Mouse (Mus musculus): Measurements from ENCODE around the gene Tigd4. TPM values are rescaled to one million over a fixed set of nuclear protein-coding genes. Genes with fewer than 3 reads are reported as not detected.

Gene Tigd4
- polyA plus RNA-seq, 1 experiment from 2014 or later: not detected

DNA sequence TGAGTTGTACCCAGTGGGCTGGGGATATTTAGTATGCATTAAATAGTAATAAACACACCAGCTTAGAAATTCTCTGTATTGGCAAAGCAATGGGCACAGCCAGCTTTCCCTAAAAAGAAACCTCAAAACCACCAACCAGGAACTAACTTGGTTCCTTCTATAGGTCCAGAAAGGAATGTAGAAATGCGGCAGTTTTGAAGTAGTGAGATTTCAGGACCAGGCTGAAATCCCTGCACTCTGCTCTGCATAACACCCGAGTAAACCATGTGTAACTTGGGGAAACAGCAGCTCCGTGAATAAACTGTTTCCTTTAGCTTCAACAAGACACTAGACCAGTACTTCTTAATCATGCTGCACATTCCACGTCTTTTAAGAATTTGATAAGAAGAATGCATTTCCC, 12.7 kb upstream of the Tigd4 start:
- WGBS (ENCODE audit: insufficient replicate concordance): 23% methylated on average over 4 of the region's 4 CpGs

DNA sequence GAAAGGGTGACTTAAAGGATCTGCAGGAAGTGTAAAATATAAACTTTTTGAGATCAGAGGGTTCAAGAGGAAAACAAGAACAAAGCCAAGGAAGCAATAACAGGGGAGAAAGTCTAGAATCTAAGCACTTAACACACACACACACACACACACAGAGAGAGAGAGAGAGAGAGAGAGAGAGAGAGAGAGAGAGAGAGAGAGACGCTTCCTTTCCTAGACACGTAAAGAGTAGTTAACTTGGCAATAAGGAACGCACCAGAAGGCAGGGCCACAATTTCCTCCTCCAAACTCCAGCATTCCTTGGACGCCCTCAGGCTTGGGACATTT, 11.7 kb upstream of the Tigd4 start:
- Histone ChIP-seq H3K4me2 (peak overlapping the region; percentile 78), H3K27me3 (ENCODE audit: control insufficient read depth, insufficient read depth, low read length) (no peaks in the 10 kb centered on the region), H3K4me3 (ENCODE audit: low read depth, low read length) (peak overlapping the region; percentile 83), H3K9ac (ENCODE audit: low read depth, low read length) (peak overlapping the region; percentile 85), H3K36me3 (ENCODE audit: control insufficient read depth, insufficient read depth, low read length) (no peaks in the 10 kb centered on the region), H3K9me3 (replicated peaks; ENCODE audit: control insufficient read depth, low read length) (no peaks in the 10 kb centered on the region), H3K27ac (ENCODE audit: low read depth, low read length) (peak overlapping the region; percentile 94), H3K4me1 (ENCODE audit: control insufficient read depth, insufficient read depth, low read length) (peaks cover 26% of the 10 kb centered on the region)
- WGBS (ENCODE audit: insufficient replicate concordance): 0% methylated on average over 4 of the region's 4 CpGs
- no peak for ATAC-seq (replicated peaks; ENCODE audit: insufficient number of reproducible peaks, low FRiP score, low TSS enrichment)

More for the DNA sequence above, 12.7 kb upstream of the Tigd4 start:
- Histone ChIP-seq H3K27ac (ENCODE audit: low read depth, low read length) (no peak overlapping the region), H3K27me3 (ENCODE audit: control insufficient read depth, insufficient read depth, low read length) (no peaks in the 10 kb centered on the region), H3K4me2 (peak overlapping the region; percentile 78), H3K9ac (ENCODE audit: low read depth, low read length) (no peak overlapping the region), H3K4me3 (ENCODE audit: low read depth, low read length) (peak overlapping the region; percentile 83), H3K36me3 (ENCODE audit: control insufficient read depth, insufficient read depth, low read length) (no peaks in the 10 kb centered on the region), H3K9me3 (replicated peaks; ENCODE audit: control insufficient read depth, low read length) (no peaks in the 10 kb centered on the region), H3K4me1 (ENCODE audit: control insufficient read depth, insufficient read depth, low read length) (peaks cover 17% of the 10 kb centered on the region)
- ATAC-seq (replicated peaks; ENCODE audit: insufficient number of reproducible peaks, low FRiP score, low TSS enrichment): no peak

DNA sequence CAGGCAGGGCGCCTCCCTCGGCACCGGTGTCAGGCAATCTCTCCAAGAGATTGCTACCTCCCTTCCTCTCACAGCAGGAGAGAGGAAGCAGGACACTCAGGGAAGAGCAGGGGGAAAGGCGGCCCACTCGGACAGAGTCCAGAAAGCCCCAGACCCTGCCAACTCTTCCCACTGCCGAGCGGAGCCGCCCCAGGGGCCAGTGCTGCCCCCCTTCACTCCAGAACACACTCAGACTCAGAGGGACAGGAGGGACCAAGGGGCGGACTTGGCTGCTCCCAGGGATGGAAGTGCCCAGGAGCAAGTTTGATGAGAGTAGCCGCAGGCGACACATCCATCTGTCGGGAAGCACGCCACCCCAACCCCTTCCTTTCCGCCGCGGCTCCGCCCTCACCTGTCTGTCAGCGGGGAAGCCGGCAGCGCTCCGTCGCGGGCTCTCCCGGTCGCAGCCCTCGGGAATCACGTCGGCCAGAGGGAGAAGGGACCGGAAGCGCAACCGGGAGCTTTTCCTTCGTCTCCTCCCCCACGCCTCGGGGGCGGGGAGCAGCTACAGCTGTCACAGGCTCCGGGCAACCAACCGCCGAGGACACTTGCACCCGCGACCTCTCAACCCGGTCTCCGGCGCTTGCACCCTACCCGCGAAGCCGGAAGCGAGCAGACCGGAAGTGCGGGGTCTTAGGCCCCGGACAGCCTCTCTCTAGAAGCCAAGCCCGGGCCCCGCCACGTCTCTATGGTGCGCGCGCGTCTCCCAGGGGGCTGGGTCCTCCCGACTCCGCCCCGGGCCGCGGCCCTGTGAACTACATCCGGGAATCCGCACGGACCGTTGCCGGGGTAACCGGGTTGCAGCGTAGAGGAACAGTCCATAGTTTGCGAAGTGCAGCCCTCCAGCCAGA, 11.1 kb upstream of the Tigd4 start, which contains the start of gene Arfip1:
TSS of gene Arfip1 (minus strand) at position 603 of the 890 bp plus-strand sequence.
- Histone ChIP-seq H3K27me3 (ENCODE audit: control insufficient read depth, insufficient read depth, low read length) (no peaks in the 10 kb centered on the region), H3K9ac (ENCODE audit: low read depth, low read length) (peak within 1 kb of the TSS; percentile 85), H3K4me1 (ENCODE audit: control insufficient read depth, insufficient read depth, low read length) (peaks cover 31% of the 10 kb centered on the region), H3K27ac (ENCODE audit: low read depth, low read length) (peak within 1 kb of the TSS; percentile 94), H3K36me3 (ENCODE audit: control insufficient read depth, insufficient read depth, low read length) (no peaks in the 10 kb centered on the region), H3K9me3 (replicated peaks; ENCODE audit: control insufficient read depth, low read length) (no peaks in the 10 kb centered on the region), H3K4me2 (peak within 1 kb of the TSS; percentile 78), H3K4me3 (ENCODE audit: low read depth, low read length) (peak within 1 kb of the TSS; percentile 83)
- peak; percentile 98 for ATAC-seq (replicated peaks; ENCODE audit: insufficient number of reproducible peaks, low FRiP score, low TSS enrichment)
- under 1% methylated on average over 65 of the region's 70 CpGs for whole genome bisulfite sequencing (ENCODE audit: insufficient replicate concordance)

DNA sequence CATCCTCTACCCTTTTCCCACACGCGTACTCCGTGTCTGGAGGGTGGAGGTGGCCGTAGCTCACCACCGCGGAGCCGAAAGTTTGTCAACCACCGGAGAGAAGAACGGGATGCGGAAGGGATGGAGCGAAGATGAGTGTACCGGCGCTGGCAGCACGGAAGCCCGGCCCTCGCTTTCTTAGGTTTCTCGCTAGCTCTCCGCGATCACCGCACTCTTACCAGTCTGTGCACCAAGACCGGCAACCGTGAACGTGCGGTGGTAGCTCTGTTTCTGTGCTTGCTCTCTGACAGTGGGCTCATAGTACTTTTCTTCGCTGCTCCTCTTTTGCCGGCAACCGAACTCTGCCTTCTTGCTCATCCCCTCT, 10.5 kb upstream of the Tigd4 start:
- H3K9me3 ChIP-seq (replicated peaks; ENCODE audit: control insufficient read depth, low read length): no peaks in the 10 kb centered on the region
- H3K27me3 ChIP-seq (ENCODE audit: control insufficient read depth, insufficient read depth, low read length): no peaks in the 10 kb centered on the region
- H3K4me1 ChIP-seq (ENCODE audit: control insufficient read depth, insufficient read depth, low read length): peaks cover 35% of the 10 kb centered on the region
- under 1% methylated on average over 27 of the region's 27 CpGs for WGBS (ENCODE audit: insufficient replicate concordance)
- H3K36me3 ChIP-seq (ENCODE audit: control insufficient read depth, insufficient read depth, low read length): no peaks in the 10 kb centered on the region
- no peak for ATAC-seq (replicated peaks; ENCODE audit: insufficient number of reproducible peaks, low FRiP score, low TSS enrichment)
- peak overlapping the region; percentile 78 for H3K4me2 ChIP-seq
- peak overlapping the region; percentile 94 for H3K27ac ChIP-seq (ENCODE audit: low read depth, low read length)
- peak overlapping the region; percentile 83 for H3K4me3 ChIP-seq (ENCODE audit: low read depth, low read length)
- H3K9ac ChIP-seq (ENCODE audit: low read depth, low read length): peak overlapping the region; percentile 72

DNA sequence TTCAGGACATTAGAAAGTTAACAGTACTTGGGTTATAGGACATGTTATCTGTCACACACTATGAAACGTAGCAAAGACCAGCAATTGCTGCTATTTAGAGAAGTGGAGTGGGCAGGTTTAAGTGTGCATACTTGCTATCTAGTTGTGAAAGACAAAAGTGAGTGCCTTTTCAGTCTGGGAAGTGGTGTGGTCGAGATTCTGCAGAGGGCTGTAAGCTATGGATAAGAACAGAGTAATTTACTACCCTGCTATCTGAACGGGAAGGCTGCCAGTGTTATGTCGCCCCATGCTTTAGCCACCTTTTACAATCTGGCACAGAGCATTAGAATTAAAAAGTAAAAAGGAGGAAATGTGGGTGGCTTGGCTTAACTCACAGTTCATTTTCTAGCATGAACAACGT, 6.6 kb upstream of the Tigd4 start:
- no peak for ATAC-seq (replicated peaks; ENCODE audit: insufficient number of reproducible peaks, low FRiP score, low TSS enrichment)
- H3K27me3 ChIP-seq (ENCODE audit: control insufficient read depth, insufficient read depth, low read length): no peaks in the 10 kb centered on the region
- no peak overlapping the region for H3K9ac ChIP-seq (ENCODE audit: low read depth, low read length)
- no peaks in the 10 kb centered on the region for H3K36me3 ChIP-seq (ENCODE audit: control insufficient read depth, insufficient read depth, low read length)
- H3K4me1 ChIP-seq (ENCODE audit: control insufficient read depth, insufficient read depth, low read length): peaks cover 26% of the 10 kb centered on the region
- no peak overlapping the region for H3K4me3 ChIP-seq (ENCODE audit: low read depth, low read length)
- peak overlapping the region; percentile 64 for H3K27ac ChIP-seq (ENCODE audit: low read depth, low read length)
- H3K9me3 ChIP-seq (replicated peaks; ENCODE audit: control insufficient read depth, low read length): no peaks in the 10 kb centered on the region
- 23% methylated on average over 5 of the region's 5 CpGs for whole genome bisulfite sequencing (ENCODE audit: insufficient replicate concordance)
- H3K4me2 ChIP-seq: no peak overlapping the region; the same call in 1 of the 2 replicates

DNA sequence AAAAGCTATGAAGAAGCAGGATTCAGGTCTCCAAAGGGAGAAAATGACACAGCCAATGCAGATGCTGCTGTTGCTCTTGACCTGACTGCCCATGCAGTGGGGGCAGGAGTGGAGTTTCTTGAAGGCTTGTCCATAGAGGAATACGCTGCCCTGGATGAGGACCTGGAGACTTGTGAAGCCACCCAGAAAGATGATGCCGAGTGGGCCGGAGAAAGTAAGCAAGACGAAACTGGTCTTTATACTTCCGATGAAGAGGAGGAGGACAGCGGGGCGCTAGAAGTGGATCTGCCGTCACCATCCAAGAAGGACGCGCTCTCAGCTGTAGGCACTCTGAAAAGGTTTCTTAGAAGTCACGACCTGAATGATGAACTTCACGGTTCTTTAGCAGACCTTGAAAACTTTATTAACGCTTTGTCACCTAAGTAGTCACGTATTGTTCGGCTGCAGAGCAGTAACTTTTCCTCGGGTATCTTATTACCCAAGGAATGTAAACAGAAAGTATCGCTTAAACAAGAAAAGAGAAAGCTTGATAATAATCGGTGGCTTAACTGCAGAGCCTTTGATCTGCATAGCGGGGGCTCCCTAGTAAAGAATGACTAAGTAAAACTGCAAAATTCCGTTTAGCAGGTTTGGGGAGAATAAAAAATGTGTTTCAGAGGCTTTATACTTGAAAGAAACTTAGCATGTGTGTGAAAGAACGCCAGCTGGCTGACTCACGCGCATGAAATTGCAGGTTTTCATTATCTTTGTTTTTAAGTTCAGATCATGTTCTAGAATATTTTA, 1.7 kb downstream of the Tigd4 start:
- H3K9me3 ChIP-seq (replicated peaks; ENCODE audit: control insufficient read depth, low read length): no peaks in the 10 kb centered on the region
- no peak for ATAC-seq (replicated peaks; ENCODE audit: insufficient number of reproducible peaks, low FRiP score, low TSS enrichment)
- H3K27me3 ChIP-seq (ENCODE audit: control insufficient read depth, insufficient read depth, low read length): 0 out of 2 replicates have a peak, but pooled peaks cover 6% of the 10 kb centered on the region
- no peaks in the 10 kb centered on the region for H3K4me1 ChIP-seq (ENCODE audit: control insufficient read depth, insufficient read depth, low read length)
- H3K27ac ChIP-seq (ENCODE audit: low read depth, low read length): no peak overlapping the region
- WGBS (ENCODE audit: insufficient replicate concordance): 4% methylated on average over 23 of the region's 23 CpGs
- peak overlapping the region; percentile 36; the same call in 1 of the 2 replicates for H3K9ac ChIP-seq (ENCODE audit: low read depth, low read length)
- peak overlapping the region; percentile 60 for H3K4me2 ChIP-seq
- H3K4me3 ChIP-seq (ENCODE audit: low read depth, low read length): peak overlapping the region; percentile 42
- H3K36me3 ChIP-seq (ENCODE audit: control insufficient read depth, insufficient read depth, low read length): no peaks in the 10 kb centered on the region

DNA sequence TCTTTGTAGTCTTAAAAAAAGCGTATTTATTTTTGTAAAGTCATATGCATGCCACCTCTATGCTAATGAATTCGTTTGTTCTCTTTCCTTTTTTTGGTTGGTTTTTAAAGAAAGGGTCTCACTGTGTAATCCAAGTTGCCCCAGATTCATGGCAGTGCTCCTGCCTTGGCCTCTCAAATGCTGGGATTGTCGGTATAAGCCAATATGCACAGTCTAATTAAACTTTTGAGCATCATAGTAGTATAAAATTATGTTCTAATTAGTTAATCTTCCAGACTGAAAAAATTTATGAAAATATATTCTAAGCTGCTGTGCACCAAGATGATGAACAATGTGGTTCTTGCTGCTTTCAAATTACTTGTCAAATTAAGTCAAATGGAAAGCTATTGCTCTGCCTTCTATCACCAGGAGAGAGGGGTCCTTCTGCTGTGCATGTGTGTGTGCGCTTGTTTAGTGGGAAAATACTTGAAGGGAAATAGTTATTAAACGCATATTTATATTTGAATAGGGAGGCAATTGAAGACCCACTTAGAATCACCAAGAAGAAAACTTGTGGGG, 2.4 kb downstream of the Tigd4 start:
- H3K9me3 ChIP-seq (replicated peaks; ENCODE audit: control insufficient read depth, low read length): no peaks in the 10 kb centered on the region
- no peak overlapping the region for H3K9ac ChIP-seq (ENCODE audit: low read depth, low read length)
- peak overlapping the region; percentile 60 for H3K4me2 ChIP-seq
- H3K36me3 ChIP-seq (ENCODE audit: control insufficient read depth, insufficient read depth, low read length): no peaks in the 10 kb centered on the region
- 0 out of 2 replicates have a peak, but pooled peaks cover 6% of the 10 kb centered on the region for H3K27me3 ChIP-seq (ENCODE audit: control insufficient read depth, insufficient read depth, low read length)
- WGBS (ENCODE audit: insufficient replicate concordance): 40% methylated on average over 5 of the region's 5 CpGs
- H3K4me1 ChIP-seq (ENCODE audit: control insufficient read depth, insufficient read depth, low read length): no peaks in the 10 kb centered on the region
- H3K27ac ChIP-seq (ENCODE audit: low read depth, low read length): no peak overlapping the region
- H3K4me3 ChIP-seq (ENCODE audit: low read depth, low read length): peak overlapping the region; percentile 42
- ATAC-seq (replicated peaks; ENCODE audit: insufficient number of reproducible peaks, low FRiP score, low TSS enrichment): no peak

DNA sequence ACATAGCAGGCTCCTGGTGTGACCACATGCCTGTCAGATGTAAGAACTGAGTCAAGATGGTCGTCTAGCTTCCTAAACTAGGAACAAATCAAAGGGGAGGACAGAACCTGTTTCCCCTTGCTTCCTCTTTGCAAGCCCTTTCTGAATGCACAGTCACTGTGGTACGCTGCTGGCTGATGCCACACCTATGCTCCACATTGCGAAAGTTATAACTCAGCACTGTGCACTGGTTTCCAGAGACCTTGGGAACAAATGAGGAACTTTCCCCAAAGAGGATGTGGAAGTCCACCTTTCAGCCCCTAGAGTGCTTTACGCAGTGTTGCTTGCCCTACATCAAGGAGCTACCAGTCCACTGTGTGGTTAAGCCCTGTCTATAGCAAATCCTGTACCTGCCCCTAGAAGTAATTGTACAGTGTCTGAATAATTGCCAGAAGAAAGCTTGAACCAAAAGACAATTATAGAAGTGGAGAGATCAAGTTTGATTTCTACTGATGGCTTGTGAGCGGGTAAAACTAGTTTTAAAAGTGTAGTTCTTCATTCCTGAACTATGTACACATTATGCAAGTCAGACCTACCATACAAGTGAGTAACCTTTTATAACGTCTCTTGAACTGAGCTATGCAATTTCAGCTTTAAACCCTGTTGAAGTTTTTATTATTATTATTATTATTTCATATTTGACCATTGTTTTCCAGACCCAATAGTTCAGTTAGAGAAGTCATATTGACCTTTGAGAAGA, 4.8 kb downstream of the Tigd4 start:
- Histone ChIP-seq H3K27me3 (ENCODE audit: control insufficient read depth, insufficient read depth, low read length) (0 out of 2 replicates have a peak, but pooled peaks cover 6% of the 10 kb centered on the region), H3K27ac (ENCODE audit: low read depth, low read length) (no peak overlapping the region), H3K4me1 (ENCODE audit: control insufficient read depth, insufficient read depth, low read length) (no peaks in the 10 kb centered on the region), H3K9me3 (replicated peaks; ENCODE audit: control insufficient read depth, low read length) (no peaks in the 10 kb centered on the region), H3K36me3 (ENCODE audit: control insufficient read depth, insufficient read depth, low read length) (no peaks in the 10 kb centered on the region), H3K9ac (ENCODE audit: low read depth, low read length) (no peak overlapping the region), H3K4me3 (ENCODE audit: low read depth, low read length) (no peak overlapping the region), H3K4me2 (no peak overlapping the region)
- ATAC-seq (replicated peaks; ENCODE audit: insufficient number of reproducible peaks, low FRiP score, low TSS enrichment): no peak
- 80% methylated on average over 6 of the region's 6 CpGs for WGBS (ENCODE audit: insufficient replicate concordance)

Measured in heart, embryonic 11.5 days (tissue).